Mouse (Mus musculus) G1E (cell line): ENCODE results near the gene Asb15. TPM values are rescaled to one million over a fixed set of nuclear protein-coding genes. Genes with fewer than 3 reads are reported as not detected.

ENCODE experiments used
- ATAC-seq: 2 replicates; pipeline ENCODE4 v1.8.0; 2016; ENCODE audit warnings: mild to moderate bottlenecking; ENCODE audit not compliant: insufficient number of reproducible peaks, poor library complexity, low FRiP score, severe bottlenecking; ENCODE audit errors: extremely low read depth
- DNase-seq: peaks from one replicate; pipeline ENCODE4 v3.0.0; 2012; ENCODE audit warnings: low spot score
- H3K27me3 ChIP-seq: 2 replicates; pipeline ENCODE4 v1.6.1; 2012; ENCODE audit warnings: mild to moderate bottlenecking, low read length, inconsistent platforms; ENCODE audit not compliant: insufficient read depth
- H3K36me3 ChIP-seq: replicated peaks from 2 replicates; pipeline ENCODE3; 2012; ENCODE audit warnings: mild to moderate bottlenecking, inconsistent platforms
- H3K4me1 ChIP-seq: 2 replicates; pipeline ENCODE4 v1.6.1; 2012; ENCODE audit warnings: low read depth, low read length, inconsistent platforms, mixed read lengths; ENCODE audit not compliant: insufficient read depth
- H3K4me3 ChIP-seq: 2 replicates; pipeline ENCODE4 v1.5.1; 2012; ENCODE audit warnings: low read depth, mild to moderate bottlenecking, inconsistent platforms, low read length, moderate library complexity, mixed read lengths
- H3K9me3 ChIP-seq: replicated peaks from 2 replicates; pipeline ENCODE4 v1.6.1; 2012; ENCODE audit warnings: inconsistent platforms
- CTCF ChIP-seq: IDR thresholded peaks from 2 replicates; pipeline ENCODE4 v1.5.1; 2012; ENCODE audit warnings: low read depth, low read length, inconsistent platforms, mixed read lengths
- GATA1 ChIP-seq: IDR thresholded peaks from 2 replicates; pipeline ENCODE4 v1.6.1; 2012; ENCODE audit warnings: borderline replicate concordance, low read length, inconsistent platforms, mixed read lengths
- GATA2 ChIP-seq: IDR thresholded peaks from 2 replicates; pipeline ENCODE4 v1.6.1; 2012; ENCODE audit warnings: low read depth, low read length, inconsistent platforms, borderline replicate concordance
- POLR2AphosphoS5 ChIP-seq: IDR thresholded peaks from 2 replicates; pipeline ENCODE4 v1.6.1; 2012; ENCODE audit warnings: low read depth, low read length, inconsistent platforms; ENCODE audit not compliant: insufficient replicate concordance
- TAL1 ChIP-seq: conservative IDR thresholded peaks from 2 replicates; pipeline ENCODE4 v1.6.1; 2012; ENCODE audit warnings: low read depth, low read length, inconsistent platforms, mixed read lengths
- polyA plus RNA-seq: library from polyadenylated mRNA; stranded (reverse); fragments of >175 nt; gene quantifications from 2 replicates; pipeline ENCODE4 v1.2.3, GENCODE M21; 2012
- total RNA-seq, 2 experiments: library from RNA; stranded (forward) in 1 of 2; stranded (reverse) in 1 of 2; fragments of 200-1000 nt in 1 of 2; fragments of >200 nt in 1 of 2; fragmentation: Nextera tagmentation in 1 of 2; gene quantifications; 2 replicates each; pipeline ENCODE4 v1.2.3; 2014 to 2017

Asb15 gene
- total and polyA plus RNA-seq, 3 experiments = 0.05 TPM; not detected in 2

DNA sequence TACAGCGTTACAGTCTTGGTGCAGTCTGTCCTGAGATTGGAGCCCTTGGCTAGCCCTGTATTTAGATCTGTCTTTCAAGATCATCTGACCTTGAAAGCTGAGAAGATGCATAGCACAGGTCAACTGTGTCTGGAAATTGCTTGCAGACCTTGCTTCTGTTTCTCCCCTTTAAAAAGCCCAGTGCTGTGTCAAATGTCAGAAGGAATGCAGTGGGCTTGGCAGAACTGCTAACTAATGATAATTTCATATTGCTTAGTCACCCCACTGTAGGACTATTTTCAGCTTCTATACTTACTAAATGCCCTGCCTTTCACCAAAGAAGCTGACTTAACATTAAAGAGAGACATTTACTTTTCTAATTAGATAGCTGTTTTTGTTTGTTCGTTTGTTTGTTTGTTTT is 27.5 kb downstream of the Asb15 start:
- Histone ChIP-seq H3K36me3 (no peaks in the 10 kb centered on the region), H3K4me3 (no peak overlapping the region), H3K9me3 (no peaks in the 10 kb centered on the region), H3K27me3 (peaks cover 4% of the 10 kb centered on the region; the same call in 1 of the 2 replicates), H3K4me1 (no peaks in the 10 kb centered on the region)
- TF ChIP-seq POLR2AphosphoS5 (no peak), CTCF (no peak), GATA1 (no peak), GATA2 (no peak), TAL1 (no peak)
- DNase-seq (no peak), ATAC-seq (no peak)

DNA sequence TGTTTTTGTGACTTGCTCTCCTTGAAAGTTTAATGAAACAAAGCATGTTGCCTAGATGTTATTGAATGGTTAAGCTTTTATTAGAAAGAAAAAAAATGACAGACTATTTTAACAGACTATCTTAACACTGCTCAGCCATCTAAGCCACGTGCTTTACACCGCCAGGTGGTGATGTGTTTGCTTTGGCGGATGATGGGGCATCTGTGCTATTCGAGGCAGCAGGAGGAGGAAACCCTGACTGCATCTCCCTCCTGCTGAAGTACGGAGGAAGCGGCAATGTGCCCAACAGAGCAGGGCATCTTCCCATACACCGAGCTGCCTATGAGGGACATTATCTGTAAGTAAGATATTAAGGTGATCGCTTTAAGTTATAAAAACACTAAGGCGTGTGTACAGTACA is 36.1 kb downstream of the Asb15 start:
- TF ChIP-seq CTCF (no peak), TAL1 (no peak), GATA1 (no peak), POLR2AphosphoS5 (no peak), GATA2 (no peak)
- Histone ChIP-seq H3K4me1 (no peaks in the 10 kb centered on the region; the same call in 1 of the 2 replicates), H3K4me3 (no peak overlapping the region), H3K27me3 (peaks cover 6% of the 10 kb centered on the region; the same call in 1 of the 2 replicates), H3K36me3 (no peaks in the 10 kb centered on the region), H3K9me3 (no peaks in the 10 kb centered on the region)
- DNase-seq = no peak
- no peak for ATAC-seq

DNA sequence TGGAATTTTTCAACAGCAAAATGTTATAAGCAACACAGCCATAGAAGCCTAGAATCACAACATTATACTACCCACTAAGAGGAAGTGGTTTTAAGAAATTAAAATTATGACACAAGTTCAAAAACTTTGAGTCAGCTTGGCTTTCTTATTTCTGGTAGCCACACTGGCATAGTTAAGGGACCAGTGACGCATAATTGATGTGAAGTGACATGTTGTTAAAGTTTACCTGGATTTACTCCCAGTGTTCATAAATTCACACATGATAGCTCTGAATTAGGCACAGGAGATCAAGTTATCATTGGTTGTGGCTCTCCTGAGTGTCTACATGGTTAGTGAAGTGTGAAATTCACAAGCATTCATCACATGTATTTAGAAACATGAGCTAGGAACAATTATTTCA is 36.9 kb downstream of the Asb15 start:
- 0 out of 2 replicates have a peak, but pooled peaks cover 2% of the 10 kb centered on the region for H3K27me3 ChIP-seq
- ATAC-seq (no peak), DNase-seq (no peak)
- H3K4me1 ChIP-seq = no peaks in the 10 kb centered on the region; the same call in 1 of the 2 replicates
- no peak for TF ChIP-seq GATA1
- no peak for TF ChIP-seq GATA2
- no peak for TF ChIP-seq TAL1
- no peaks in the 10 kb centered on the region for H3K36me3 ChIP-seq
- H3K9me3 ChIP-seq = no peaks in the 10 kb centered on the region
- no peak overlapping the region for H3K4me3 ChIP-seq

DNA sequence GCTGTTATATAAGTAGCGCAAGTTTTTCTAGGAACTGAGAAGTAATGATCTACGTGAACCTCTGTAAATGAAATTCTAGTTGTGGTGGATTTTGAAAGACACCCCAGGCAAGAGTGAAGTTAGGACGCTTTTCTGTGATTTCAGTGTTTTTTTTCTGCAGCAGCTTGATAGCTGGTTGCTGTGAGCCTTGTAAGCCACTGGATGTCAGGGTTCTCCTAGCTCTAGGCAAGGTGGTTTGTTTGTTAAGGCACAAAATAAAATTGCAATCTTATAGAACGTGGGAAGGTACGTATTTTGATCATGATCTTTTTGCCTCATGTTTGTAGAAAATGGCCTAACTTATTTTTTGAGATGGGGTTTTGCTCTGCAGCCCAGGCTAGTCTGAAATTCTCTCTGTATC is 41.0 kb downstream of the Asb15 start:
- ATAC-seq (no peak), DNase-seq (no peak)
- TF ChIP-seq CTCF (no peak), POLR2AphosphoS5 (no peak), GATA2 (no peak), GATA1 (no peak), TAL1 (no peak)
- H3K4me3 ChIP-seq = no peak overlapping the region
- H3K36me3 ChIP-seq = no peaks in the 10 kb centered on the region
- H3K9me3 ChIP-seq = no peaks in the 10 kb centered on the region
- no peaks in the 10 kb centered on the region for H3K4me1 ChIP-seq
- 0 out of 2 replicates have a peak, but pooled peaks cover 2% of the 10 kb centered on the region for H3K27me3 ChIP-seq

DNA sequence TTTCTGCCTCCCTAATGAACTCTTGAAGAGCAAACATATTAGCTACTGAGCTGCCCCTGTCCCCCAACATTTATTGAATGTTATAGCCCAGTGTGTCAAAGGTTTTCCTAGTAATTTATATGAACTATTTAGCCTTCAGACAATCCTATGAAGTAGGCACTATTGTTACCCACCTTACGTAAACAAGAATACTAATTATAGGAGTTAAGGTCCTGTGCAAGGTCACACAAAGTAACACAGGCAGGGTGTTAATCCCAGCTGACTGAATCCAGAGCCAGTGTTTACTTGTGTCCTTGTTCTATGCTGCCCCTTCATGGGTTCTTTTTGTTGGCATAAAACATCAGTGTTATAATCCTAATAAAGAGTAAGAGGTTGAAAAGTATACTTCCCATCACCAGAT is 41.8 kb downstream of the Asb15 start:
- ATAC-seq (no peak), DNase-seq (no peak)
- TF ChIP-seq TAL1 (no peak), POLR2AphosphoS5 (no peak), GATA2 (no peak), GATA1 (no peak), CTCF (no peak)
- H3K9me3 ChIP-seq = no peaks in the 10 kb centered on the region
- no peak overlapping the region for H3K4me3 ChIP-seq
- H3K27me3 ChIP-seq = no peaks in the 10 kb centered on the region
- H3K4me1 ChIP-seq = no peaks in the 10 kb centered on the region
- H3K36me3 ChIP-seq = no peaks in the 10 kb centered on the region

DNA sequence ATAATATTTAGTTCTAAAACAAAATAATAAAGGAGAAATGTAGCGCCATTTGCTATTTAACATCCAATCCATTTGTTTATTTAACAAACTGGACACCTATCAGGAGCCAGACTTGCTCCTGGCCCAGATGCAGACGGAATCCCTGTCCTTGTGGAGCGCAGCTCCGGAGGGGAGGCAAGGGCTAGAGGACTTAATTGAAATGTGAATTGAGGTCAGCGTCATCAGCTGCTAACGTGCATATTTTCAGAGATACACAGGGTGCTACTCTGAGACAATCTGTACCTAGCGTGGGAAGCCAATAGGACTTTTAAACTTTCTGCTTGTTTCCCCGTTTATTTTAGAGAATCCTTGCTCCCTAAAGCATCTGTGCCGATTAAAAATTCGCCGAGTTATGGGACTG is 42.3 kb downstream of the Asb15 start:
- Histone ChIP-seq H3K4me3 (no peak overlapping the region), H3K27me3 (no peaks in the 10 kb centered on the region), H3K9me3 (no peaks in the 10 kb centered on the region), H3K36me3 (no peaks in the 10 kb centered on the region), H3K4me1 (no peaks in the 10 kb centered on the region)
- TF ChIP-seq CTCF = no peak
- no peak for TF ChIP-seq TAL1
- TF ChIP-seq GATA1 = no peak
- DNase-seq = no peak
- ATAC-seq = no peak

DNA sequence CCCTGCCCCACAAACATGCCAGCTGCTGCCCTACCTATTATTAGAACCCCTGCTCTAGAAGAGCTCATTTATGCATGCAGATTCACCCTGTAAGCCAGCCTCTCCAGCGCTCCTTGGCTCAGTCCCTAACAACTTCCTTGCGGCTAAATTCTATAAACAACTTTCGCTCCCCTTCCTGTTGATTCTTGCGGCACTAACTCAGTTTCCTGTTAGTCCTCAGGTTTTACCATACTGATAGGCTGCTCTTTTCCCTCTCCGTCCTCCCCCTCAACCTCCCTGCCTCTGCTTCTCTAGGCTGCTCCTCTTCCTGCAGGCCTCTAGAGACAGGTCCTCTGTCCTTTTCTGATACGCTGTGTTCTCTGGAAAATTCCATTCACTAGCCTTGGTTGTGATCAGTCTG is 43.2 kb downstream of the Asb15 start:
- H3K9me3 ChIP-seq = no peaks in the 10 kb centered on the region
- ATAC-seq (no peak), DNase-seq (no peak)
- no peaks in the 10 kb centered on the region for H3K4me1 ChIP-seq
- H3K27me3 ChIP-seq = no peaks in the 10 kb centered on the region
- H3K36me3 ChIP-seq = no peaks in the 10 kb centered on the region
- H3K4me3 ChIP-seq = no peak overlapping the region
- no peak for TF ChIP-seq CTCF
- TF ChIP-seq GATA1 = no peak
- TF ChIP-seq TAL1 = no peak
- TF ChIP-seq GATA2 = no peak
- TF ChIP-seq POLR2AphosphoS5 = no peak
